Mouse (Mus musculus): ENCODE results near the gene Pcsk6.

DNA sequence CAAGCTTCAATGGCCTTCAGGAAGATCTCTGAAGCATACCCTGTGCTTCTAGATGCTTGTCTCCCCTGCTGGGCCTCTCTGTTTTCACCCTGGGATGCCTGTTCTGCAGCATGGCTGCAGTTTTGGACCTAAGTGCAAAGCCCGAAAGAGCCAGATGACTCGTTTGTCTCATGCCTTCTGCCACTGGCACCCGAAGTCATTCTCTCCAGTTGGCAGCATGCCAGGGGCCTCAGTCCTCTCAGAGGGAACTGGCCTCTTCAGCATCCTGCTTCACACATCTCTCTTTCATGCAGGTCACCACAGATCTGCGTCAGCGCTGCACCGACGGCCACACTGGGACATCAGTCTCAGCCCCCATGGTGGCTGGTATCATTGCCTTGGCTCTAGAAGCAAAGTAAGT is 101.1 kb downstream of the Pcsk6 start:
- no peak for TF ChIP-seq POLR2A (IDR thresholded peaks at IDR 0.05; ENCODE audit: borderline replicate concordance, extremely low read depth, insufficient read depth, insufficient read length, poor library complexity, severe bottlenecking)
- TF ChIP-seq CTCF (IDR thresholded peaks at IDR 0.05; ENCODE audit: borderline replicate concordance, extremely low read depth, insufficient read depth, insufficient read length) = no peak

Data from brain, embryonic 14.5 days (tissue).